Mouse (Mus musculus) G1E (cell line): Measurements from ENCODE around the gene Ak2. TPM values are rescaled to one million over a fixed set of nuclear protein-coding genes. Genes with fewer than 3 reads are reported as not detected.

Source experiments
- ATAC-seq: 2 replicates; pipeline ENCODE4 v1.8.0; 2016; ENCODE audit warnings: mild to moderate bottlenecking; ENCODE audit not compliant: insufficient number of reproducible peaks, poor library complexity, low FRiP score, severe bottlenecking; ENCODE audit errors: extremely low read depth
- DNase-seq: peaks from one replicate; pipeline ENCODE4 v3.0.0; 2012; ENCODE audit warnings: low spot score
- H3K27me3 ChIP-seq: 2 replicates; pipeline ENCODE4 v1.6.1; 2012; ENCODE audit warnings: mild to moderate bottlenecking, low read length, inconsistent platforms; ENCODE audit not compliant: insufficient read depth
- H3K36me3 ChIP-seq: replicated peaks from 2 replicates; pipeline ENCODE3; 2012; ENCODE audit warnings: mild to moderate bottlenecking, inconsistent platforms
- H3K4me1 ChIP-seq: 2 replicates; pipeline ENCODE4 v1.6.1; 2012; ENCODE audit warnings: low read depth, low read length, inconsistent platforms, mixed read lengths; ENCODE audit not compliant: insufficient read depth
- H3K4me3 ChIP-seq: 2 replicates; pipeline ENCODE4 v1.5.1; 2012; ENCODE audit warnings: low read depth, mild to moderate bottlenecking, inconsistent platforms, low read length, moderate library complexity, mixed read lengths
- H3K9me3 ChIP-seq: replicated peaks from 2 replicates; pipeline ENCODE4 v1.6.1; 2012; ENCODE audit warnings: inconsistent platforms
- CTCF ChIP-seq: IDR thresholded peaks from 2 replicates; pipeline ENCODE4 v1.5.1; 2012; ENCODE audit warnings: low read depth, low read length, inconsistent platforms, mixed read lengths
- GATA1 ChIP-seq: IDR thresholded peaks from 2 replicates; pipeline ENCODE4 v1.6.1; 2012; ENCODE audit warnings: borderline replicate concordance, low read length, inconsistent platforms, mixed read lengths
- GATA2 ChIP-seq: IDR thresholded peaks from 2 replicates; pipeline ENCODE4 v1.6.1; 2012; ENCODE audit warnings: low read depth, low read length, inconsistent platforms, borderline replicate concordance
- POLR2AphosphoS5 ChIP-seq: IDR thresholded peaks from 2 replicates; pipeline ENCODE4 v1.6.1; 2012; ENCODE audit warnings: low read depth, low read length, inconsistent platforms; ENCODE audit not compliant: insufficient replicate concordance
- TAL1 ChIP-seq: conservative IDR thresholded peaks from 2 replicates; pipeline ENCODE4 v1.6.1; 2012; ENCODE audit warnings: low read depth, low read length, inconsistent platforms, mixed read lengths
- polyA plus RNA-seq: library from polyadenylated mRNA; stranded (reverse); fragments of >175 nt; gene quantifications from 2 replicates; pipeline ENCODE4 v1.2.3, GENCODE M21; 2012
- total RNA-seq, 2 experiments: library from RNA; stranded (forward) in 1 of 2; stranded (reverse) in 1 of 2; fragments of 200-1000 nt in 1 of 2; fragments of >200 nt in 1 of 2; fragmentation: Nextera tagmentation in 1 of 2; gene quantifications; 2 replicates each; pipeline ENCODE4 v1.2.3; 2014 to 2017

Gene Ak2
- total and polyA plus RNA-seq, 3 experiments, result 103 to 209 (median 196) TPM

DNA sequence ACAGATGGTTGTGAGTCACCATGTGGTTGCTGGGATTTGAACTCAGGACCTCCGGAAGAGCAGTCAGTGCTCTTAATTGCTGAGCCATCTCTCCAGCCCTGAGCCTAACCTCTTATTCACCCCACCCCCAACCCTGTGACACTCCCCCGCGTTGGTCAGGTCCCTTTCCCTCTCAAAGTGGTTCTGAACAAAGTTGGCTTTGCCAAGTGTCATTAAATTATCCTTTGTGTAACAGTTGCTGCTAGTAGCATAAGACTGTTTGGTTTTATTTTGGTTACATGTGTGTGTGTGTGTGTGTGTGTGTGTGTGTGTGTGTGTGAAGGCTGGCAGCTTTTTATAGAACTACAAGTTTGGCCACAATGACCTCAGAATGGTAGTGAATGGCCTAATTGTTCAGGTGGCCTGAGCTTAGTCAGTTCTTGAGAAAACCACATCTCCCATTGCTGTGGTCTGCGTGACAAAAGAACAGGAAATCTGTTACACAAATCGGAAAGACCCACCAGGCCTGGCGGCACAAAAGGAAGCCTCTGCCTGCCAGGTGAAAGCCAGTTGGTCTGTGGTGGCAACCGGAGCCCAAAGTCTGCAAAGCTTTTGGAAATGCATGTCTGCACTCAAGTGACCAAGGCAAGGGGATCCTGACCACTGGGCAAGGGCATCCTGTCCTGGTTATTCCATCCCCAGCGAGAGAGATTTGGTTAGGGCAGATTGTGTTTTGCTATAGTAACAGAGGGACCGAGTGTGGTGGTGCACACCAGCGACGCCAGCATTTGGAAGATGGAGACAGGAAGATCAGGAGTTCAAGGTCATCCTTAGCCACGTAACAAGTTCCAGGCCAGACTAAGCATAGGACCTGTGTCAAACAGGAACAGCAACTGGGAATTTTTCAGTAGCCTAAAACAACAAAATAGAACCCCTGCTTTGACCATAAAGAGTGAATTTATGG, 10.6 kb upstream of the Ak2 start:
- DNase-seq (no peak), ATAC-seq (no peak)
- peaks cover 17% of the 10 kb centered on the region for H3K4me1 ChIP-seq
- no peak overlapping the region for H3K4me3 ChIP-seq
- TF ChIP-seq GATA2, result no peak
- TF ChIP-seq CTCF, result no peak
- TF ChIP-seq TAL1, result no peak
- no peak for TF ChIP-seq GATA1
- no peak for TF ChIP-seq POLR2AphosphoS5
- H3K9me3 ChIP-seq, result no peaks in the 10 kb centered on the region; the same call in 1 of the 2 replicates
- H3K27me3 ChIP-seq, result peaks cover 26% of the 10 kb centered on the region
- no peaks in the 10 kb centered on the region for H3K36me3 ChIP-seq

DNA sequence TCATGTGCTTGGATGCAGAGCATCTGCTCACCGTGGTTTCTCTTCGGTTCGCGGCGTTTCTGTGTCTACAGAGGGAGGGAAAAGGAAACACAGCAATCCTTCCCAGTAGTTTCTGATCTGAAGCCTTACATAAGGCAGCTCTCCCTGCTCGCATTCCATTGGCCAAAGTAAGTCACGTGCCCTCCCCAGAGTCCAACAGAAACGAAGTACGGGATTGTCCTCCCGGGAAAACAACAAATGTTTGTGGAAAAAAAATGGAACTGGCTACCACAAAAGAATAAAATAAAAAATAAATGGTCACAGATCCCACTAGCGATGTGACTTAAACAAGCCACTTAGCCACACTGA, 10.0 kb upstream of the Ak2 start:
- DNase-seq (no peak), ATAC-seq (no peak)
- Histone ChIP-seq H3K36me3 (no peaks in the 10 kb centered on the region), H3K4me1 (peaks cover 17% of the 10 kb centered on the region), H3K9me3 (no peaks in the 10 kb centered on the region; the same call in 1 of the 2 replicates), H3K4me3 (no peak overlapping the region), H3K27me3 (peaks cover 29% of the 10 kb centered on the region)
- TF ChIP-seq GATA2, result no peak
- TF ChIP-seq GATA1, result no peak
- TF ChIP-seq TAL1, result no peak
- TF ChIP-seq CTCF, result no peak
- no peak for TF ChIP-seq POLR2AphosphoS5

DNA sequence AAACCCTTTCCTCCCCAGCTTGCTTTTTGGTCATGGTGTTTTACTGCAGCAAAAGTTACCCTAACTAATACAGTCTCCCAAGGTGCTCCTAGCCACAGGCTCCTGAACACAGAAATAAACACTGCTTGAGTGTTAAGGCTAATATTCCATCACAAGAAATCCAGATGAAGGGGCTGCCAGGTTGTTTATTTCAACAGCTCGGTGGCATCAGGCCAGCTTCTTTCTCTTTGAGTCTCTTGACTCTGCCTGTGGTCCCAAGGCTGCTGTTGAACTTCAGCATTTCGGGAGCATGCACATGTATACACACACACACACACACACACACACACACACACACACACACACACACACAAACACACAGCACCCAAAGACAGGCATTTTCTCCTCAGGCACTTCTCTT, 8.6 kb upstream of the Ak2 start:
- Histone ChIP-seq H3K9me3 (no peaks in the 10 kb centered on the region; the same call in 1 of the 2 replicates), H3K4me1 (peaks cover 15% of the 10 kb centered on the region), H3K36me3 (no peaks in the 10 kb centered on the region), H3K4me3 (no peak overlapping the region), H3K27me3 (peaks cover 35% of the 10 kb centered on the region)
- DNase-seq, result no peak
- no peak for ATAC-seq
- TF ChIP-seq TAL1, result no peak
- TF ChIP-seq CTCF, result no peak
- no peak for TF ChIP-seq POLR2AphosphoS5
- TF ChIP-seq GATA2, result no peak
- TF ChIP-seq GATA1, result no peak

DNA sequence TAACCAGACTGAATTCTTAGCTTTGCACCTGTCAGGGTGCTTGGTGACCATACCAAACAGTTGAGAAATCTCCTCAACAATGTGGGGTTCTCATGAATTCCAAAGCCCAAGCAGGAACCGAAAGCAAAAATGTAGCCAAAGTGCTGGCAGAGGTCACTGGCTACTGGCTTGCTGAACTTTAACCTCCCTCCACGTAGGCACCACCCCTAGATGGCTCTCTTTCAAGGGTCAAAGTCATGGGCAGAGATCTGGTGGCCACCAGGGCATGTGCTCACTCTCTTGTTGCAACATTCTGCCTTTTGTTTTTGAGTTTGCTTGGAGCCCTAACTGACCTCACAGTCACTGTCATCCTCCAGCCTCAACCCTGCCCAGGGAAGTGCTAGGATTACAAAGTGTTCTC, 8.1 kb upstream of the Ak2 start:
- no peak for TF ChIP-seq POLR2AphosphoS5
- TF ChIP-seq GATA1, result no peak
- no peak for TF ChIP-seq GATA2
- no peak for TF ChIP-seq CTCF
- no peak for TF ChIP-seq TAL1
- Histone ChIP-seq H3K36me3 (no peaks in the 10 kb centered on the region), H3K4me1 (peaks cover 16% of the 10 kb centered on the region), H3K27me3 (peaks cover 35% of the 10 kb centered on the region), H3K9me3 (no peaks in the 10 kb centered on the region; the same call in 1 of the 2 replicates), H3K4me3 (no peak overlapping the region)
- ATAC-seq, result no peak
- no peak for DNase-seq

DNA sequence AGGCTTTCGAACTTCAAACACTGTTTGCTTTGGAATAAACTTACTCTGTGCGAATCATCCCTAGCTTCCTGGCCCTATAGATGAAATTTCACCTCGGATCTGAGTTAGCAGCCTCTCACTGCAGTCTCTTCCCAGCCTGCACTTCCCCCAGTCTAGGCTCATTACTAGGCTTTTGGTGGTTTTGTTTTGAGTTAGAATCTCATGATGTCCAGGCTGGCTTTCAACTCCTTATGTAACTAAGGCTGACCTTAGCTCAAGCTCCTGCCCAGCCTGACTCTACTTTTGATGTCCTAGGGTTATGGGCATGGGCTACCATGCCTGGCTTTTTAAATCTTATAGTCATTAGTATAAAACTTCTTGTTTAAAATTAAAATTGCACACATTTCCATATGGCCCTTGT, 7.2 kb upstream of the Ak2 start:
- peaks cover 25% of the 10 kb centered on the region for H3K4me1 ChIP-seq
- H3K9me3 ChIP-seq, result no peaks in the 10 kb centered on the region; the same call in 1 of the 2 replicates
- ATAC-seq (no peak), DNase-seq (no peak)
- TF ChIP-seq POLR2AphosphoS5 (no peak), CTCF (no peak), GATA2 (no peak)
- H3K27me3 ChIP-seq, result peaks cover 37% of the 10 kb centered on the region
- no peak overlapping the region for H3K4me3 ChIP-seq
- no peaks in the 10 kb centered on the region for H3K36me3 ChIP-seq

DNA sequence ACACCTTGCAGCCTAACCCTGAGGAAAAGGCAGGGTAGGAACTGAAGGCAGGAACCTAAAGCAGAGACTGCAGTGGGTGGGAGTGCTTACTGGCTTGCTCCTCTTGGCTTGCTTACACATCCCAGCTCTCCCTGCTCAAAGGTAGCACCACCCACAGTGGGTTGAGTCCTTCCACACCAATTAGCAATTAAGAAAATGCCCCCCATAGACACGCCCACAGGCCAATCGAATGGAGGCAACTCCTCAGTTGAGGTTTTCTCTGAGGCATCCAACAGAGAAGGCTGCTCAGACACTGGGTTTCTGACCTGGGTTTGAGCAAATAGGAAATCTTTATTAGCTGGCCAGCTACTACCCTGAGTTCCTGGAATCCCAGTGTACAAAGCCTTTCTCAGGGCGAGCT, 2.8 kb upstream of the Ak2 start:
- DNase-seq (no peak), ATAC-seq (no peak)
- Histone ChIP-seq H3K9me3 (no peaks in the 10 kb centered on the region), H3K4me1 (peaks cover 23% of the 10 kb centered on the region), H3K4me3 (no peak overlapping the region), H3K36me3 (no peaks in the 10 kb centered on the region), H3K27me3 (peaks cover 27% of the 10 kb centered on the region)
- no peak for TF ChIP-seq CTCF
- TF ChIP-seq GATA1, result no peak
- TF ChIP-seq GATA2, result no peak
- no peak for TF ChIP-seq TAL1
- no peak for TF ChIP-seq POLR2AphosphoS5
